Mouse (Mus musculus) midbrain, embryonic 14.5 days (tissue): ENCODE measurements around the gene Armc10. TPM values are rescaled to one million over a fixed set of nuclear protein-coding genes. Genes with fewer than 3 reads are reported as not detected.

Experiments used
- ATAC-seq: fragments of 200-750 bp; cut with Nextera tagmentation; 2 replicates; pipeline ENCODE4 v1.8.0; 2017; ENCODE audit warnings: moderate number of reproducible peaks, moderate library complexity; ENCODE audit not compliant: low FRiP score, low TSS enrichment
- DNase-seq: peaks from one replicate; pipeline ENCODE4 v3.0.0-alpha.2; 2015
- H3K27ac ChIP-seq: fragments of 300-500 bp; sonication (generic); replicated peaks from 2 replicates; pipeline ENCODE4 v1.5.1; 2014; ENCODE audit warnings: mild to moderate bottlenecking, low read depth, low read length, moderate library complexity
- H3K27me3 ChIP-seq: fragments of 300-500 bp; sonication (generic); 2 replicates; pipeline ENCODE4 v1.6.1; 2014; ENCODE audit warnings: low read length, control low read depth, mixed read lengths; ENCODE audit not compliant: control insufficient read depth, insufficient read depth
- H3K36me3 ChIP-seq: fragments of 300-500 bp; sonication (generic); 2 replicates; pipeline ENCODE4 v1.6.1; 2014; ENCODE audit warnings: low read length, control low read depth; ENCODE audit not compliant: control insufficient read depth, insufficient read depth
- H3K4me1 ChIP-seq: fragments of 300-500 bp; sonication (generic); 2 replicates; pipeline ENCODE4 v1.6.1; 2014; ENCODE audit warnings: mild to moderate bottlenecking, antibody characterized with exemption, low read length, control low read depth; ENCODE audit not compliant: control insufficient read depth, insufficient read depth
- H3K4me2 ChIP-seq: fragments of 300-500 bp; sonication (generic); 2 replicates; pipeline ENCODE4 v1.6.1; 2014; ENCODE audit warnings: mild to moderate bottlenecking, low read length, moderate library complexity
- H3K4me3 ChIP-seq: fragments of 300-500 bp; sonication (generic); replicated peaks from 2 replicates; pipeline ENCODE4 v1.5.1; 2014; ENCODE audit warnings: low read depth, low read length
- H3K9ac ChIP-seq: fragments of 300-500 bp; sonication (generic); replicated peaks from 2 replicates; pipeline ENCODE4 v1.6.1; 2014; ENCODE audit warnings: mild to moderate bottlenecking, low read length, moderate library complexity
- H3K9me3 ChIP-seq: fragments of 300-500 bp; sonication (generic); 2 replicates; pipeline ENCODE4 v1.6.1; 2016; ENCODE audit warnings: low read length, control low read depth, mixed read lengths; ENCODE audit not compliant: control insufficient read depth
- WGBS: fragments of 180-500 bp; shearing (Covaris S2); extraction: QIAGEN DNeasy Blood & Tissue Kit; methylation state at CpG from one replicate; pipeline ENCODE4 v1.1.7; 2014; 5-methylcytosine and 5-hydroxymethylcytosine counted together
- polyA plus RNA-seq: library from polyadenylated mRNA; unstranded; fragments of >200 nt; fragmentation: Nextera tagmentation; extraction: Ambion mirVana; gene quantifications from 2 replicates; pipeline ENCODE4 v1.2.1, GENCODE M21; 2014

Gene Armc10
- polyA plus RNA-seq, 1 experiment from 2014 or later = 85.6 TPM

- H3K9ac ChIP-seq = no peak overlapping the region
- DNase-seq (no peak), ATAC-seq (no peak)
- H3K36me3 ChIP-seq = no peaks in the 10 kb centered on the region
- H3K4me2 ChIP-seq = no peak overlapping the region
- H3K9me3 ChIP-seq = no peaks in the 10 kb centered on the region
- no peak overlapping the region for H3K27ac ChIP-seq
- no peaks in the 10 kb centered on the region for H3K4me1 ChIP-seq
- no peak overlapping the region for H3K4me3 ChIP-seq
- H3K27me3 ChIP-seq = no peaks in the 10 kb centered on the region
These were observed 19.7 kb upstream of the Armc10 start for GRCm38 (mm10) chr5:21625916-21626315.

- peak; percentile 81 for DNase-seq
- WGBS = 0% methylated on average over 1 of the region's 1 CpGs
These were observed 4.7 kb upstream of the Armc10 start for GRCm38 (mm10) chr5:21640961-21641360.

DNA sequence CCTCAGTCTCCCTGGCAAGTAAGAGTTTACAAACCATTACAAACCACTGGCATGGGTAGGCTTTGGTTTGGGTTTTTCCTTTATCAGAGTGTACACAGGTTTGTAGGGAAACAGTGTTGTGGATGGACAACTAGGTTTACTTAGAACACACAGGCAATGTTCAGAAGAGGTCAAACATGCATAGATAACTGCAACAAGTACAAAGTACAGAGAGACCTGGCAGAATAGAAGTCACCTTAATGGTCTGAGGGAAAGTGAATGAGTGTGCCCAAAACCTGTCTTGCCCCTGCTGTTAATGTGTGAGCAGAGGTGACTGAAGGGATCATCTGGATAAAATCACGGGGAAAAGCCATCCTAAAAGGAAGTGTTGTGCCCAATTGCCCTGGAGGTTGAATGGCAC, 2.0 kb upstream of the Armc10 start:
- H3K27me3 ChIP-seq = no peaks in the 10 kb centered on the region
- no peak overlapping the region for H3K4me2 ChIP-seq
- 60% methylated on average over 1 of the region's 1 CpGs for WGBS
- H3K36me3 ChIP-seq = peaks cover 7% of the 10 kb centered on the region
- no peak overlapping the region for H3K4me3 ChIP-seq
- no peak overlapping the region for H3K9ac ChIP-seq
- DNase-seq = no peak
- H3K9me3 ChIP-seq = no peaks in the 10 kb centered on the region
- H3K4me1 ChIP-seq = peaks cover 5% of the 10 kb centered on the region
- H3K27ac ChIP-seq = no peak overlapping the region
- no peak for ATAC-seq

More at GRCm38 (mm10) chr5:21640961-21641360, 4.7 kb upstream of the Armc10 start:
- no peaks in the 10 kb centered on the region for H3K27me3 ChIP-seq
- no peak overlapping the region for H3K27ac ChIP-seq
- H3K9ac ChIP-seq = no peak overlapping the region
- no peak overlapping the region for H3K4me2 ChIP-seq
- H3K4me3 ChIP-seq = no peak overlapping the region
- no peaks in the 10 kb centered on the region for H3K36me3 ChIP-seq
- no peaks in the 10 kb centered on the region for H3K9me3 ChIP-seq
- no peak for ATAC-seq
- H3K4me1 ChIP-seq = no peaks in the 10 kb centered on the region; the same call in 1 of the 2 replicates

GRCm38 (mm10) chr5:21644891-21645438, 648 bp upstream of the Armc10 start:
- H3K9ac ChIP-seq = peak overlapping the region; percentile 42
- H3K27ac ChIP-seq = peak overlapping the region; percentile 89
- whole genome bisulfite sequencing = 9% methylated on average over 14 of the region's 14 CpGs
- H3K4me1 ChIP-seq = peaks cover 5% of the 10 kb centered on the region
- DNase-seq (no peak), ATAC-seq (peak; percentile 3)
- H3K36me3 ChIP-seq = peaks cover 21% of the 10 kb centered on the region
- H3K27me3 ChIP-seq = no peaks in the 10 kb centered on the region
- H3K4me3 ChIP-seq = peak overlapping the region; percentile 86
- H3K9me3 ChIP-seq = no peaks in the 10 kb centered on the region
- peak overlapping the region; percentile 89 for H3K4me2 ChIP-seq

DNA sequence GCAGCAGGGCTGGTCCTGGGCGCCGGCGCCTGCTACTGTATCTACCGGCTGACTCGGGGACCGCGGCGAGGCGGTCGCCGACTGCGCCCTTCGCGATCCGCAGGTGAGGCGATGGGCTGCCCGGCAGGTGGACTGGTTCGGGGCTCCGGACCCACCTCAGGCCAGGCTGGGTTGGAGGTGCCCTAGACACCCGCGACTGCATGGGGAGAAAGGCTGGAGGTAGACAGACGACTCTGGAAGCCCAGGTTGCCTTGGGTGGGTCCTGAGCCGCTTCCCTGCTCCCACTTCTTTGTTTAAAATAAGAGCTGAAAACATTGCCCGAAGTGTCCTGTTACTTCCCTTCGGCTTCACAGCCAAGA, 499 bp downstream of the Armc10 start:
- Histone ChIP-seq H3K27me3 (no peaks in the 10 kb centered on the region), H3K9ac (peak overlapping the region; percentile 92), H3K4me3 (peak overlapping the region; percentile 86), H3K4me1 (peaks cover 5% of the 10 kb centered on the region), H3K27ac (peak overlapping the region; percentile 89), H3K9me3 (no peaks in the 10 kb centered on the region), H3K4me2 (peak overlapping the region; percentile 89), H3K36me3 (peaks cover 32% of the 10 kb centered on the region)
- ATAC-seq = peak; percentile 22; the same call in 1 of the 2 replicates
- WGBS = 0% methylated on average over 25 of the region's 25 CpGs
- no peak for DNase-seq

GRCm38 (mm10) chr5:21650736-21651135, 5.1 kb downstream of the Armc10 start:
- no peaks in the 10 kb centered on the region for H3K9me3 ChIP-seq
- DNase-seq = no peak
- H3K27ac ChIP-seq = no peak overlapping the region
- 89% methylated on average over 2 of the region's 2 CpGs for WGBS
- no peaks in the 10 kb centered on the region for H3K27me3 ChIP-seq
- no peak overlapping the region for H3K4me3 ChIP-seq
- no peak overlapping the region for H3K4me2 ChIP-seq
- H3K9ac ChIP-seq = no peak overlapping the region
- peaks cover 66% of the 10 kb centered on the region for H3K36me3 ChIP-seq
- no peak for ATAC-seq
- peaks cover 5% of the 10 kb centered on the region for H3K4me1 ChIP-seq

DNA sequence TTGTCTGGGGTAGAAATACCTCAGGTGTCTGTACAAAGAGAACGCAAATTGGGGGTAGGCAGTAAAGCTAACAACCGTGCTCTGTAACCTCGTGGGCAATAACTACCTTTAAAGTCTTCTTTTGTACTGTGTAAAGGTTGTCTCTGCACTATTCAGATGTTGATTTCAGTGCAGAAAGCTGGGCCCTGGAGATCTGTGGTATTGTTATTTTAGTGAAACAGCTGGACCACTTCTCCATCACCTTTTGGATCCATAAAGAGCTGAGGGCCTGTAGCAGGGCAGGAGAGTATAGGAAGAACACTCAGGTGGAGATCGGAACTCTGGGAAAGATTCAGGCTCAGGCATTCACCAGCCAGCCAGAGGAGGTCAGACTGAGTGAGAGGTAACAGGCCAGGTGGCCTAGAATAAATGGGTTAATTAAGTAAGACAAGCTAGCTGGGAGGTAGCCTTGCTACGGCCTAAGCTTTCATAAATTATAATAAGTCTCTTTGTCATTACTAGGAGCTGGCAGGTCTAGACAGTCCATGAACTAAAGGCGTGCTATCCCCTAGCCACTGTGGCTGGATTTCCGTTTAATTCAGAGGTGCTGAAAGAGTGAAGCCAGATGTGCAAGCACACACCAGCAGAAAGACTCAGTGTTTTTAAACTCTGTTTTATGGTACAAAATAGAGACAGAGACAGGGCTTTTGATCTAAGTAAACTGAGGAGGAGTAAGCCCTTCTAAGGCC, 6.4 kb downstream of the Armc10 start:
- H3K4me3 ChIP-seq = no peak overlapping the region
- no peak for ATAC-seq
- DNase-seq = no peak
- 90% methylated on average over 7 of the region's 7 CpGs for WGBS
- H3K9ac ChIP-seq = no peak overlapping the region
- no peak overlapping the region for H3K4me2 ChIP-seq
- no peak overlapping the region for H3K27ac ChIP-seq
- H3K27me3 ChIP-seq = no peaks in the 10 kb centered on the region
- peaks cover 5% of the 10 kb centered on the region for H3K4me1 ChIP-seq
- peaks cover 73% of the 10 kb centered on the region for H3K36me3 ChIP-seq
- H3K9me3 ChIP-seq = no peaks in the 10 kb centered on the region

DNA sequence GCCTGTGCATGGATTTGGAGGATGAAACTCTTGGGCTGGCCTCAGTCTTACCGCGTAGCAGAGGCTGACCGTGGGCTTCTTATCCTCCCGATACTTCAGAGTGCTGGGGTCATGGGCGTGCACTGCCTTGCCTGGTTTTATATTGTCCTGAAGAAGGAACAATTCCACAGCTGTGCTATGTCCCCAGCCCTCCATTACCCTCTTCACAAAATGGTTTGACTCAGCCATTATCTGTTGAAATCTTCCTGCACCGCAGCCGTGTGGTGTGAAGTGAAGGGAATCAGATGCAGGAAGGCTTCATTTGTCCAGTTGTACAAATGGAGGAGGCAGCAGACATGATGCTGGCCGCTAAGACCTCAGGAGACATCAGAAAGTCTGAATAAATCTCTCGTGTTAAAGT, 11.3 kb downstream of the Armc10 start:
- Histone ChIP-seq H3K27ac (no peak overlapping the region), H3K9me3 (no peaks in the 10 kb centered on the region), H3K4me1 (no peaks in the 10 kb centered on the region), H3K9ac (no peak overlapping the region), H3K4me2 (no peak overlapping the region), H3K27me3 (no peaks in the 10 kb centered on the region), H3K4me3 (no peak overlapping the region), H3K36me3 (peaks cover 81% of the 10 kb centered on the region)
- DNase-seq = no peak
- WGBS = 93% methylated on average over 9 of the region's 9 CpGs
- no peak for ATAC-seq

DNA sequence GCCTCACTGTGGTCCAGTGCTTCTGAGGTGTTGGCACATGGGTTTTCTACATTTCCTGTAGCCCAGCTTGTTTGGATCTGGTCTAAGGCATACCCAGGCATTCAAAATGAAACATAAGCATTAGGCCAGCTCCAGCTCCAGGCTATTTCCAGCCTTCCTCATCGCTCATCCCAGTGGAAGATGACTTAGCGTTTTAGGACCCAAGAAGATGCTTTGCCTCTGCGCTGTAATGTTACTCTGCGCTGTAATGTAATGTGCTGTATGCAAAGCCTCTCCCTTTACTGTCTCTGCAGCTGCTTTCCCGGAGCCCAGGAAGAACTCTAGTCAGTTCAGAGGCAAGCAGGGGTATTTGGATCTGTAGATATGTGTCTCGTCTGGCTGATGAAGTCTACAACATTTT, 12.4 kb downstream of the Armc10 start:
- no peaks in the 10 kb centered on the region for H3K9me3 ChIP-seq
- H3K4me1 ChIP-seq = no peaks in the 10 kb centered on the region
- H3K4me3 ChIP-seq = no peak overlapping the region
- H3K27ac ChIP-seq = no peak overlapping the region
- no peak overlapping the region for H3K9ac ChIP-seq
- ATAC-seq = no peak
- DNase-seq = no peak
- H3K4me2 ChIP-seq = no peak overlapping the region
- no peaks in the 10 kb centered on the region for H3K27me3 ChIP-seq
- H3K36me3 ChIP-seq = peaks cover 76% of the 10 kb centered on the region
- WGBS = 88% methylated on average over 6 of the region's 6 CpGs
